Mouse (Mus musculus) liver, postnatal 0 days (tissue): ENCODE measurements around the gene Gdap1l1. TPM values are rescaled to one million over a fixed set of nuclear protein-coding genes. Genes with fewer than 3 reads are reported as not detected.

Experiments used
- ATAC-seq: fragments of 200-750 bp; cut with Nextera tagmentation; 2 replicates; pipeline ENCODE4 v1.8.0; 2017; ENCODE audit warnings: mild to moderate bottlenecking, moderate library complexity
- DNase-seq: peaks from one replicate; pipeline ENCODE4 v3.0.0-alpha.2; 2016
- H3K27ac ChIP-seq: fragments of 300-500 bp; sonication (generic); 2 replicates; pipeline ENCODE4 v1.5.1; 2014; ENCODE audit warnings: antibody characterized with exemption, moderate library complexity, mild to moderate bottlenecking, low read depth
- H3K27me3 ChIP-seq: fragments of 300-500 bp; sonication (generic); 2 replicates; pipeline ENCODE4 v1.6.1; 2014; ENCODE audit warnings: low read length, control low read depth, mixed read lengths; ENCODE audit not compliant: insufficient read depth
- H3K36me3 ChIP-seq: fragments of 300-500 bp; sonication (generic); replicated peaks from 2 replicates; pipeline ENCODE4 v1.6.1; 2014; ENCODE audit warnings: mild to moderate bottlenecking, control low read depth, low read length, moderate library complexity, mixed read lengths; ENCODE audit not compliant: insufficient read depth
- H3K4me1 ChIP-seq: fragments of 300-500 bp; sonication (generic); 2 replicates; pipeline ENCODE4 v1.6.1; 2014; ENCODE audit warnings: antibody characterized with exemption, mild to moderate bottlenecking, control low read depth; ENCODE audit not compliant: insufficient read depth
- H3K4me2 ChIP-seq: fragments of 300-500 bp; sonication (generic); 2 replicates; pipeline ENCODE4 v1.6.1; 2014; ENCODE audit warnings: low read depth, mild to moderate bottlenecking, low read length, moderate library complexity, mixed read lengths
- H3K4me3 ChIP-seq: fragments of 300-500 bp; sonication (generic); 2 replicates; pipeline ENCODE4 v1.5.1; 2014; ENCODE audit warnings: low read depth, low read length
- H3K9ac ChIP-seq: fragments of 300-500 bp; sonication (generic); replicated peaks from 2 replicates; pipeline ENCODE4 v1.6.1; 2014; ENCODE audit warnings: mild to moderate bottlenecking, moderate library complexity
- H3K9me3 ChIP-seq: fragments of 300-500 bp; sonication (generic); 2 replicates; pipeline ENCODE4 v1.6.1; 2016; ENCODE audit warnings: mild to moderate bottlenecking, control low read depth, low read length, mixed read lengths
- CTCF ChIP-seq: sonication (generic); IDR thresholded peaks from 2 replicates; pipeline ENCODE4 v1.5.1; 2016; ENCODE audit warnings: antibody characterized with exemption, low read depth
- EP300 ChIP-seq: IDR thresholded peaks from 2 replicates; pipeline ENCODE4 v1.6.1; 2016; ENCODE audit warnings: antibody characterized with exemption, low read depth, mild to moderate bottlenecking
- WGBS: fragments of 180-500 bp; shearing (Covaris S2); extraction: QIAGEN DNeasy Blood & Tissue Kit; methylation state at CpG from one replicate; pipeline ENCODE4 v1.1.7; 2014; ENCODE audit not compliant: insufficient replicate concordance; 5-methylcytosine and 5-hydroxymethylcytosine counted together
- polyA plus RNA-seq: library from polyadenylated mRNA; unstranded; fragments of >200 nt; fragmentation: Nextera tagmentation; extraction: Ambion mirVana; gene quantifications from 2 replicates; pipeline ENCODE4 v1.2.1, GENCODE M21; 2015

The Gdap1l1 gene
- polyA plus RNA-seq, 1 experiment from 2014 or later = not detected

- Histone ChIP-seq H3K36me3 (peaks cover 63% of the 10 kb centered on the region), H3K9me3 (no peaks in the 10 kb centered on the region), H3K27ac (peak overlapping the region; percentile 66), H3K27me3 (no peaks in the 10 kb centered on the region), H3K9ac (no peak overlapping the region), H3K4me1 (peaks cover 12% of the 10 kb centered on the region; the same call in 1 of the 2 replicates), H3K4me3 (no peak overlapping the region), H3K4me2 (no peak overlapping the region)
- DNase-seq (no peak), ATAC-seq (peak; percentile 46; the same call in 1 of the 2 replicates)
- WGBS = 53% methylated on average over 4 of the region's 4 CpGs
- TF ChIP-seq EP300 (no peak), CTCF (no peak)
Observed at GRCm38 (mm10) chr2:163411840-163412239, 26.4 kb upstream of the Gdap1l1 start.

DNA sequence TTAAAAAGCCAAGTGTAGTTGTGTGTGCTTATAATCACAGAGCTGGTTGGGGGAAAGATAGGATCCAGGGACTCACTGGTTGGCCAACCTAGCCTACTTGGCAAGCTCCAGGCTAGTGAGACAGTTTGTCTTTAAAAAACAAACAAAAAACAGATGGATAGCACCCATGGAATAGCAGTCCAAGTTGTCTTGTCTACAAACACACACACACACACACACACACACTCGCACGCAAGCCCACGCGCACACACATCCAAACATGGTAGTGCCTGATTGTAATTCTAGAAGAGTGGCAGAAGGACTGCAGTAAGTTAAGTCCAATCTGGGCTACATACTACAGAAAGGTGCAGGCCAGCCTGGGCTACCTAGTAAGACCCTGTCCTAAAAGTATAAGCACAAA, 25.9 kb upstream of the Gdap1l1 start:
- peak overlapping the region; percentile 66; the same call in 1 of the 2 replicates for H3K27ac ChIP-seq
- no peak for TF ChIP-seq CTCF
- TF ChIP-seq EP300 = no peak
- H3K36me3 ChIP-seq = peaks cover 58% of the 10 kb centered on the region
- H3K9me3 ChIP-seq = no peaks in the 10 kb centered on the region
- H3K9ac ChIP-seq = no peak overlapping the region
- DNase-seq (no peak), ATAC-seq (peak; percentile 58)
- no peak overlapping the region for H3K4me3 ChIP-seq
- no peak overlapping the region for H3K4me2 ChIP-seq
- H3K4me1 ChIP-seq = peaks cover 14% of the 10 kb centered on the region
- whole genome bisulfite sequencing = 87% methylated on average over 4 of the region's 4 CpGs
- no peaks in the 10 kb centered on the region for H3K27me3 ChIP-seq

- ATAC-seq (no peak), DNase-seq (no peak)
- Histone ChIP-seq H3K36me3 (peaks cover 55% of the 10 kb centered on the region), H3K4me3 (no peak overlapping the region), H3K9ac (no peak overlapping the region), H3K9me3 (no peaks in the 10 kb centered on the region), H3K27ac (peak overlapping the region; percentile 45; the same call in 1 of the 2 replicates), H3K27me3 (no peaks in the 10 kb centered on the region), H3K4me1 (peaks cover 20% of the 10 kb centered on the region), H3K4me2 (no peak overlapping the region)
- 92% methylated on average over 9 of the region's 9 CpGs for WGBS
- TF ChIP-seq CTCF (no peak), EP300 (no peak)
Observed at GRCm38 (mm10) chr2:163412846-163413590, 25.3 kb upstream of the Gdap1l1 start.

DNA sequence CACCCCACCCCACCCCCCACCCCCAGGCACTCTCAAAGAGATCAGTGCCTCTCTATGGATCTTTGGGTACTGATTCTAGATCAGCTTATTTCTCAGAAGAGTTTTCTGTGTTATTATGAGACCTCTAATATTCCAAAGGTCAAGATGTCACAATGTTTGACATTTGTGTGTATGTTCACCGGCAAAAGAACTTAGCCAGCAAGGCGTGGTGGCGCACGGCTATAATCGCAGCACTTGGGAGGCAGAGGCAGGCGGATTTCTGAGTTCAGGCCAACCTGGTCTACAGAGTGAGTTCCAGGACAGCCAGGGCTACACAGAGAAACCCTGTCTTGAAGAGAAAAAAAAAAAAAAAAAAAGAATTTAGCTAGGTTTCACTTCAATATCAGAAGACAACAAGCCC, 21.2 kb upstream of the Gdap1l1 start:
- 62% methylated on average over 6 of the region's 6 CpGs for WGBS
- Histone ChIP-seq H3K9me3 (no peaks in the 10 kb centered on the region), H3K9ac (no peak overlapping the region), H3K27ac (peak overlapping the region; percentile 97), H3K4me1 (peaks cover 29% of the 10 kb centered on the region), H3K36me3 (peaks cover 22% of the 10 kb centered on the region), H3K4me3 (peak overlapping the region; percentile 84; the same call in 1 of the 2 replicates), H3K27me3 (no peaks in the 10 kb centered on the region), H3K4me2 (peak overlapping the region; percentile 71)
- DNase-seq (no peak), ATAC-seq (no peak)
- TF ChIP-seq CTCF (no peak), EP300 (no peak)

DNA sequence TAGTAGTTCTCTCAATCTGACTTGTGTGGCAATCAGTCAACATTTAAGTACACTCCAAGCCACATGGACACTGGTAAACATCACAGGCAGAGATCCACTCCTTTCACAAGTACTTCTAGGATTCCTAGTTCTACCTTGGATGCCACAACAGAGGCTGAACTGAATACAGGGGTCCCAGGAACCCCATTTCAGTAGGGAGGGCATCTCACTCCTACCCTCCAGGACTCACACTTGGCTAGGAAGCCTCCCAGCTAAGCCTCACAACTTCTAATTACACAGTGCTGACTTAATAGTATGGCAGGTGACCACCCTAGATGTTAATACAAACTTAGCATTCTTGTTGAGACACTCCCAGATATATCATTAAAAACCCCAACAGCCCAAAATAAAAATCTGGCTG, 20.4 kb upstream of the Gdap1l1 start:
- Histone ChIP-seq H3K27me3 (no peaks in the 10 kb centered on the region), H3K27ac (peak overlapping the region; percentile 97), H3K4me1 (peaks cover 26% of the 10 kb centered on the region), H3K4me2 (peak overlapping the region; percentile 71), H3K9ac (peak overlapping the region; percentile 90), H3K4me3 (peak overlapping the region; percentile 84), H3K36me3 (peaks cover 17% of the 10 kb centered on the region), H3K9me3 (no peaks in the 10 kb centered on the region)
- DNase-seq = no peak
- TF ChIP-seq EP300 (no peak), CTCF (no peak)
- no peak for ATAC-seq

- Histone ChIP-seq H3K27me3 (no peaks in the 10 kb centered on the region), H3K4me2 (peak overlapping the region; percentile 71), H3K4me1 (peaks cover 29% of the 10 kb centered on the region), H3K9ac (peak overlapping the region; percentile 90), H3K27ac (peak overlapping the region; percentile 97), H3K36me3 (peaks cover 10% of the 10 kb centered on the region; the same call in 1 of the 2 replicates), H3K4me3 (peak overlapping the region; percentile 84), H3K9me3 (no peaks in the 10 kb centered on the region)
- TF ChIP-seq CTCF (no peak), EP300 (no peak)
- DNase-seq (peak; percentile 77), ATAC-seq (peak; percentile 37)
- WGBS = under 1% methylated on average over 41 of the region's 50 CpGs
Observed at GRCm38 (mm10) chr2:163418841-163419345, 19.4 kb upstream of the Gdap1l1 start.
